Mouse (Mus musculus) heart, adult 2 months (tissue): Measurements from ENCODE around the gene Nrf1. TPM values are rescaled to one million over a fixed set of nuclear protein-coding genes. Genes with fewer than 3 reads are reported as not detected.

Experiments used
- DNase-seq, 2 experiments: peaks; one replicate each; pipeline ENCODE4 v3.0.0; 2021
- H3K27ac ChIP-seq: fragments of 200-600 bp; 2 replicates; pipeline ENCODE4 v1.8.1; 2022
- H3K27me3 ChIP-seq: fragments of 200-500 bp; 2 replicates; pipeline ENCODE4 v1.6.1; 2012; ENCODE audit warnings: mild to moderate bottlenecking, low read length, inconsistent platforms, mixed read lengths; ENCODE audit not compliant: control insufficient read depth, insufficient read depth
- H3K36me3 ChIP-seq: fragments of 200-500 bp; 2 replicates; pipeline ENCODE4 v1.6.1; 2012; ENCODE audit warnings: low read length, inconsistent platforms; ENCODE audit not compliant: control insufficient read depth, insufficient read depth
- H3K4me1 ChIP-seq: fragments of 200-500 bp; 2 replicates; pipeline ENCODE4 v1.6.1; 2011; ENCODE audit warnings: low read length; ENCODE audit not compliant: control insufficient read depth, insufficient read depth
- H3K4me3 ChIP-seq: fragments of 200-600 bp; 2 replicates; pipeline ENCODE4 v1.8.1; 2022
- H3K79me2 ChIP-seq: fragments of 200-500 bp; replicated peaks from 2 replicates; pipeline ENCODE4 v1.6.1; 2012; ENCODE audit warnings: mild to moderate bottlenecking, inconsistent platforms, low read length, moderate library complexity, mixed read lengths; ENCODE audit not compliant: control insufficient read depth, insufficient read depth
- H3K9ac ChIP-seq: fragments of 200-500 bp; 2 replicates; pipeline ENCODE4 v1.6.1; 2012; ENCODE audit warnings: low read depth, mild to moderate bottlenecking, control low read depth, inconsistent platforms, low read length, mixed read lengths
- CTCF ChIP-seq: fragments of 200-600 bp; IDR thresholded peaks from 2 replicates; pipeline ENCODE4 v1.8.1; 2022; ENCODE audit warnings: antibody characterized with exemption, mild to moderate bottlenecking, moderate library complexity
- EP300 ChIP-seq: fragments of 200-500 bp; IDR thresholded peaks from 2 replicates; pipeline ENCODE4 v1.6.1; 2011; ENCODE audit warnings: low read depth, low read length, control low read depth; ENCODE audit not compliant: insufficient read depth
- POLR2A ChIP-seq: fragments of 200-500 bp; IDR thresholded peaks from 2 replicates; pipeline ENCODE4 v1.6.1; 2011; ENCODE audit warnings: mild to moderate bottlenecking, low read depth, low read length, control low read depth; ENCODE audit not compliant: insufficient read depth
- WGBS: fragments of 180-500 bp; shearing (Covaris S2); methylation state at CpG from one replicate; pipeline ENCODE4 v1.1.7; 2018; 5-methylcytosine and 5-hydroxymethylcytosine counted together
- intact Hi-C: fragments of 180-260 bp; cut with DNase I; formaldehyde crosslinking; loops from one replicate; pipeline ENCODE4 v1.15.1; 2025
- polyA plus RNA-seq: library from polyadenylated mRNA; depleted of rRNA; stranded (reverse); fragments of >200 nt; gene quantifications from 2 replicates; pipeline ENCODE4 v1.2.3, GENCODE M21; 2012
- total RNA-seq, 2 experiments: library from RNA; stranded (reverse); gene quantifications; 2 replicates each; pipeline ENCODE4 v1.2.3; 2021

The Nrf1 gene
- total and polyA plus RNA-seq, 3 experiments = 12.7 to 13.9 (median 12.8) TPM

DNA sequence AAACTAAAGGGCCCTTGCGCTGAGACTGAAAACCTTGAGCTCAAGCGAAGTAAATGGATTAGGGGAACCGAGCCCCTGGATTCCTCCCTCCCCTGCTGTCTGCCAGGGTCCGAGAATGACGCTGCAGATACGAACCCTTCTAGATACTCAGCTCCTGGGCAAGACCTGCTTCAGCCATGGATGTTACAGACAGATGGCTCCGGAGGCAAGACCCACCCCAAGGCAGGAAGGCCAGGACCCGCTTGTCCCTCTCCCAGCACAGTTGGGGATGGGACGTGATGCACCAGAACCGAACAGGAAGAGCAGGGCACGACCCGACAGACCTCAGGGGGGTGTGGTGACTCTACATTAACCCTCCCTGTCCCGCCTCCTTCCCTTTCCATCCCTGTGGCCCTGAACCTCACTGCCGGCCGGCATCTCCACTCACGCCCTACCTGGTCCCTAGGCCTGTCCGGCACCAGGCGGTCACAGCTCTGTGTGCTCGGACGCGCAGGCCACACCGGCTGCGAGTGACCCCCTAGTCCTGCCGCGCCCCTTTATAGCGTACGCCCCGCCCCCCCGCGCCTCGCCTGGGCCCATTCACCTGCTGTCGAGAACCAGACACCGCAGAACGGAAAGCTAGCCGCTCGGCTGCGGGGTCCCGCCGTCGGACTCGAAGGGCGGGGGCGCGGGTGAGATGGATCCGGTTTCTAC, 127.6 kb downstream of the Nrf1 start:
- Histone ChIP-seq H3K4me3 (peak overlapping the region; percentile 5; the same call in 1 of the 2 replicates), H3K9ac (no peak overlapping the region), H3K27ac (no peak overlapping the region), H3K4me1 (peaks cover 2% of the 10 kb centered on the region), H3K36me3 (no peaks in the 10 kb centered on the region), H3K79me2 (no peaks in the 10 kb centered on the region), H3K27me3 (peaks cover 56% of the 10 kb centered on the region)
- intact Hi-C loops = no loop called here
- no peak for TF ChIP-seq CTCF
- no peak for TF ChIP-seq EP300
- TF ChIP-seq POLR2A = no peak
- DNase-seq = no peak
- WGBS = 2% methylated on average over 45 of the region's 45 CpGs

DNA sequence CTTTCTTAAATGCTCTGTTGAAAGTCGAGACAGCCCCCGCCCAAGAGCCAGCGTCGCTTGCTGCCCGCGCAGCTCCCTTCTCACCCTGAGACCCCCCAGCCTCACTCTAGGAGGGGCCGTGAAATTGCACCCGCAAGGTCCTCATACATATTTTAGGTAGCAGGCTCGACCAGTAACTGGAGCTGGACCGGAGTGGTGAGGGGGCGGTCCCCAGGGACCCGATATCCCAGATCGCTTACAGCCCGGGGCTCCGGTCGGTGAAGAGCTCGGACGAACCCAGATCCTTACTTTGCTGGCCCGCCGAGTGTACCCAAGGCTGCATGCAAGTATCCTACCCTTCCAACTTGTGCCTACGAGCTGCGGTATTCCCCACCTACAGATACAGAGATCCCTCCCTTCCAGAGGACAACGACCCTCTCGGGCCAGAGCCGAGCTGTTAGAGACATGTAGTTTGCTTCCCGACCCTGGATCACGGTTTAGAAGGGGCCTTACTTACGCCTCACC, 128.2 kb downstream of the Nrf1 start:
- Histone ChIP-seq H3K27me3 (peaks cover 54% of the 10 kb centered on the region), H3K9ac (no peak overlapping the region), H3K27ac (no peak overlapping the region), H3K4me3 (peak overlapping the region; percentile 5; the same call in 1 of the 2 replicates), H3K36me3 (no peaks in the 10 kb centered on the region), H3K4me1 (peaks cover 2% of the 10 kb centered on the region), H3K79me2 (no peaks in the 10 kb centered on the region)
- 3% methylated on average over 28 of the region's 28 CpGs for WGBS
- DNase-seq = no peak
- intact Hi-C loops = no loop called here
- TF ChIP-seq POLR2A = no peak
- no peak for TF ChIP-seq CTCF
- no peak for TF ChIP-seq EP300

DNA sequence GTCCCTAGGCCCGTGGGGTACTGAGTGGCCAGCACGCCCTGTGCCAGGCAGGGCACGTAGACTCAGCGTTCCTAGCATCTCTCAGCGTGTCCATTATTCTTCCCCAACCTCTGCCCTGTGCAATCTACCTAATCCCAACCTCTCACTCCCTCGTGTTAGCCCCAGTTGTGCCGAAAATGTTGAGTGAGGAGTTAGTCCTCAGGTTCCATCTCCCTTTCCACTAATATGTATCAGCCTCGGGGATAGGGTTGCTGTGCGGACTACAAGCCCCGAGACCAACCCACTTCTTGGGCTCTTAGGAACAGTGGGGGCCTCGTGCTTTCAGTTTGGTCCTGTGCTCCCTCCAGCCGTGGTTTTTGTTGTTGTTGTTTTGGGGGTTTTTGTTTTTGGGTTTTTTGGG, 128.7 kb downstream of the Nrf1 start:
- no peak overlapping the region for H3K27ac ChIP-seq
- peaks cover 54% of the 10 kb centered on the region for H3K27me3 ChIP-seq
- peaks cover 2% of the 10 kb centered on the region for H3K4me1 ChIP-seq
- WGBS = 13% methylated on average over 12 of the region's 12 CpGs
- DNase-seq = no peak
- no peak overlapping the region for H3K4me3 ChIP-seq
- intact Hi-C loops = no loop called here
- H3K36me3 ChIP-seq = no peaks in the 10 kb centered on the region
- TF ChIP-seq EP300 (no peak), CTCF (no peak), POLR2A (no peak)
- no peaks in the 10 kb centered on the region for H3K79me2 ChIP-seq
- H3K9ac ChIP-seq = no peak overlapping the region

DNA sequence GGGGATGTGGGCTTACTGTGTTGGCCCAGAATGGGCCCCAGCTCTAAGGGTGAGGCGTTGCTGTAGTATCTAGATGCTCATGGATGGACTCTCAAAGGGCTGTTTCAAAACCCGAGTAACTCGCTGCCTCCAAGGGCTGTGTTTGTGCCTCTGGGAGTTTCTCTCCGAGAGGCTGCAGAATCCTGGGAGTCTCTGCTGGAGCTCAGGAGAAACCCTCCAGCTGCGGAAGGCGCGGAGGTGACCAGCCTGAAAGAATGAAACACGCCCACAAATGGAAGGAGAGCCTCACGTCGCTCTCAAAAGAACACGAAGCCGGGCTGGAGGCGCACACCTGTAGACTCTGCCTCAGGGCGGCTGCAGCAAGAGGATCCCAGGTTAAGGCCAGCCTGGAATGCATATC, 129.5 kb downstream of the Nrf1 start:
- Histone ChIP-seq H3K4me3 (no peak overlapping the region), H3K36me3 (no peaks in the 10 kb centered on the region), H3K9ac (no peak overlapping the region), H3K27me3 (peaks cover 51% of the 10 kb centered on the region), H3K4me1 (peaks cover 2% of the 10 kb centered on the region), H3K79me2 (no peaks in the 10 kb centered on the region), H3K27ac (no peak overlapping the region)
- no peak for TF ChIP-seq POLR2A
- no peak for TF ChIP-seq CTCF
- TF ChIP-seq EP300 = no peak
- 6% methylated on average over 14 of the region's 14 CpGs for WGBS
- intact Hi-C loops = no loop called here
- DNase-seq = no peak

DNA sequence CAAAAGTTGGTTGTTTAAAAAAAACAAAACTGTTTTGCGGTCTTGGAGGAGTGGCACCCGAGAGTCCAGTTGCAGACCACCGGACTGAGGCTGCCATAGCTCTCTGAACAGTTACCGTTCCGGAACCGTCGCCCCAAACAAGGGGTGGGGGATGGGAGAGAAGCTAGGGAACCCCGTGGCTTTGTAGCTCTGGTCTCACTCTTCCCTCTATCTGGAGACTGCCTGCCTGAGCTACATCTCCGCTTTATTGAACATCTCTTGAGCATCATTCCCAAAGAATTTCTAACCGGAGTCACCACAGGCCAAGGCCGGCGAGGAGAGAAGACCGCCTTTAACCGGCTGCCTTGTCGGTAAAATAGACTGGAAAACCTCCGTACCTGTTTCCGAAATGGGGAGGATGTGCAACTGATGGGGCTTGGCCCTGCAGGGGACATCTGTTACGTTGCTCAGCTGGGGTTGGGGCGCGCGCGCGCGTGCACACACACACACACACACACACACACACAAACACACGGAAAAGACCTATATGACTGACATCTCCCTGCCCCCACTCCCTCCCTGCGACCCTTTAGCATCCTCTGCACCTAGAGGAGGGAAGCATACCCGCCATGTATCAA, 130.3 kb downstream of the Nrf1 start:
- TF ChIP-seq CTCF (no peak), POLR2A (no peak), EP300 (no peak)
- peaks cover 47% of the 10 kb centered on the region for H3K27me3 ChIP-seq
- no peaks in the 10 kb centered on the region for H3K79me2 ChIP-seq
- no peak overlapping the region for H3K9ac ChIP-seq
- H3K36me3 ChIP-seq = no peaks in the 10 kb centered on the region
- intact Hi-C loops = no loop called here
- H3K4me3 ChIP-seq = no peak overlapping the region
- peaks cover 2% of the 10 kb centered on the region for H3K4me1 ChIP-seq
- WGBS = 6% methylated on average over 27 of the region's 27 CpGs
- no peak for DNase-seq
- H3K27ac ChIP-seq = no peak overlapping the region

DNA sequence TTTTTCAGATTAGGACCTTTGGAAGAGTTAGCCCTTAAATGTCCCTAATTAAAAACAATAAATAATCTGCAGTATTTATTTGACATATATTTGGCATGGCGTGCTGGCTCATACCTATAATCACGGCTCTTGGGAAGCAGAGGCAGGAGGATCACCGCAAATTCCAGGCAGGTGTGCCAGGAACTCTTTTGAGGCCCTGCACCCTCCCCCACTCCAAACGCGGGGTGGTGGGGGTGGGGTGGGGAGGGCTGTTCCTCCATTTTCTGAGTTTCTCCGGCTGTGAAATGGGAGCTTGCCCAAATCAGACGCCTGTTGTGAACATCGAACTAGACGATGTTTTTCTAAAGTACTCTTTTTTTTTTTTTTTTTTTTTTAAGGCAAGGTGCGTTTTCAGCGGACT, 131.3 kb downstream of the Nrf1 start:
- Histone ChIP-seq H3K27ac (no peak overlapping the region), H3K4me3 (no peak overlapping the region), H3K9ac (no peak overlapping the region), H3K27me3 (peaks cover 38% of the 10 kb centered on the region), H3K79me2 (no peaks in the 10 kb centered on the region), H3K4me1 (peaks cover 2% of the 10 kb centered on the region), H3K36me3 (no peaks in the 10 kb centered on the region)
- TF ChIP-seq EP300 = no peak
- TF ChIP-seq POLR2A = no peak
- TF ChIP-seq CTCF = no peak
- intact Hi-C loops = no loop called here
- no peak for DNase-seq
- 23% methylated on average over 11 of the region's 11 CpGs for WGBS
